Mouse (Mus musculus) limb, embryonic 12.5 days (tissue): Measurements from ENCODE around the gene Ncmap. TPM values are rescaled to one million over a fixed set of nuclear protein-coding genes. Genes with fewer than 3 reads are reported as not detected.

Source experiments
- ATAC-seq: fragments of 200-750 bp; cut with Nextera tagmentation; 2 replicates; pipeline ENCODE4 v1.8.0; 2017; ENCODE audit warnings: low read depth, moderate TSS enrichment; ENCODE audit not compliant: insufficient number of reproducible peaks, insufficient read depth, low FRiP score, low TSS enrichment
- H3K27ac ChIP-seq: fragments of 300-500 bp; sonication (generic); 2 replicates; pipeline ENCODE4 v1.5.1; 2016; ENCODE audit warnings: mild to moderate bottlenecking, moderate library complexity
- H3K27me3 ChIP-seq: fragments of 300-500 bp; sonication (generic); 2 replicates; pipeline ENCODE4 v1.6.1; 2016; ENCODE audit warnings: mild to moderate bottlenecking, moderate library complexity
- H3K36me3 ChIP-seq: fragments of 300-500 bp; sonication (generic); 2 replicates; pipeline ENCODE4 v1.6.1; 2016; ENCODE audit warnings: mild to moderate bottlenecking, moderate library complexity
- H3K4me1 ChIP-seq: fragments of 300-500 bp; sonication (generic); replicated peaks from 2 replicates; pipeline ENCODE4 v1.6.1; 2016
- H3K4me2 ChIP-seq: fragments of 300-500 bp; sonication (generic); 2 replicates; pipeline ENCODE4 v1.6.1; 2016; ENCODE audit warnings: mild to moderate bottlenecking, moderate library complexity
- H3K4me3 ChIP-seq: fragments of 300-500 bp; sonication (generic); replicated peaks from 2 replicates; pipeline ENCODE4 v1.5.1; 2016; ENCODE audit warnings: mild to moderate bottlenecking
- H3K9ac ChIP-seq: fragments of 300-500 bp; sonication (generic); replicated peaks from 2 replicates; pipeline ENCODE4 v1.6.1; 2016; ENCODE audit warnings: mild to moderate bottlenecking, moderate library complexity
- H3K9me3 ChIP-seq: fragments of 300-500 bp; sonication (generic); 2 replicates; pipeline ENCODE4 v1.6.1; 2016; ENCODE audit warnings: mild to moderate bottlenecking, moderate library complexity
- WGBS: fragments of 180-500 bp; shearing (Covaris S2); methylation state at CpG from one replicate; pipeline ENCODE4 v1.1.7; 2016; 5-methylcytosine and 5-hydroxymethylcytosine counted together
- polyA plus RNA-seq: library from polyadenylated mRNA; unstranded; fragments of >200 nt; fragmentation: Nextera tagmentation; extraction: Ambion mirVana; gene quantifications from 2 replicates; pipeline ENCODE4 v1.2.1, GENCODE M21; 2016

Gene Ncmap
- polyA plus RNA-seq, 1 experiment from 2014 or later = 3.2 TPM

DNA sequence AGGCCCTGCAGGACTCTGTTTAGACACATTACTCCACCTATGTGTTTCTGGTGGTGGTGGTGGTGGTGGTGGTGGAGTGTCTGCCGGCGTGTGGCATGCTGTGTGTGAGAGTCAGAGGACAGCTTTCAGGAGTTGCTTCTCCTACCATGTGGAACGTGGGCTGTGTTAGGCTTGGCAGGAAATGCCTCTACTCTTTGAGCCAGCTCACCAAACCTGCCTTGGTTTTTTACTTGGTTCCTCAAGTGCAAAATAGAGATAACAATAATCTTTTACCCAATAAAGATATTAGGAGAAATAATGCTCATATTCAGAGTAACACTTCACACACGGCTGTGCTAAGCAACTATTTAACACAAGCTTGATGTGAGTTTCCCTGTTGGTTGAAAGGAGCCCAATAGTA, 31.4 kb upstream of the Ncmap start:
- Histone ChIP-seq H3K4me1 (peaks cover 7% of the 10 kb centered on the region), H3K36me3 (no peaks in the 10 kb centered on the region), H3K9ac (no peak overlapping the region), H3K4me2 (no peak overlapping the region), H3K9me3 (no peaks in the 10 kb centered on the region), H3K4me3 (no peak overlapping the region), H3K27me3 (0 out of 2 replicates have a peak, but pooled peaks cover 4% of the 10 kb centered on the region), H3K27ac (no peak overlapping the region)
- 88% methylated on average over 4 of the region's 4 CpGs for WGBS
- no peak for ATAC-seq

DNA sequence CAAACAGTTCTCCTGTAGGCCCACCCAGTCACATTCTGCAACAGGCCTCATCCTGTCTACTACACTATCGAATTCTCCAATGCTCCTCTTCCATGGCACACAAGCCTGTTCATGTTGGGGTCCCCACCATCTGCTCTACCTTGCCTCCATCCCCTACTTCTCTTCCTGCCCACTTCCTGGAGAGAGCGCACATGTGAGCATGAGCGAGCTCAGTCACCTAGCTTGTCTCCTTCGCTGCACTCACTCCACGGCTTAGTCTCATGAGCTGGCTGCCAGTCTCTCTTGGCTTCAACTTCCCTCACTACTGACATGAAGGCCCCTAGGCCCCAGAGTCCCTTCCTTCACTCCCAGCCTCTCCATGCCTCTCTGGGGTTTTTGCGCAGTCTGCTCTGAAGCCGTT, 28.6 kb upstream of the Ncmap start:
- H3K36me3 ChIP-seq = peaks cover 6% of the 10 kb centered on the region; the same call in 1 of the 2 replicates
- H3K9ac ChIP-seq = no peak overlapping the region
- H3K27ac ChIP-seq = no peak overlapping the region
- H3K27me3 ChIP-seq = no peaks in the 10 kb centered on the region
- H3K4me2 ChIP-seq = no peak overlapping the region
- H3K4me3 ChIP-seq = no peak overlapping the region
- no peaks in the 10 kb centered on the region for H3K9me3 ChIP-seq
- ATAC-seq = no peak
- no peaks in the 10 kb centered on the region for H3K4me1 ChIP-seq
- 87% methylated on average over 7 of the region's 7 CpGs for WGBS

DNA sequence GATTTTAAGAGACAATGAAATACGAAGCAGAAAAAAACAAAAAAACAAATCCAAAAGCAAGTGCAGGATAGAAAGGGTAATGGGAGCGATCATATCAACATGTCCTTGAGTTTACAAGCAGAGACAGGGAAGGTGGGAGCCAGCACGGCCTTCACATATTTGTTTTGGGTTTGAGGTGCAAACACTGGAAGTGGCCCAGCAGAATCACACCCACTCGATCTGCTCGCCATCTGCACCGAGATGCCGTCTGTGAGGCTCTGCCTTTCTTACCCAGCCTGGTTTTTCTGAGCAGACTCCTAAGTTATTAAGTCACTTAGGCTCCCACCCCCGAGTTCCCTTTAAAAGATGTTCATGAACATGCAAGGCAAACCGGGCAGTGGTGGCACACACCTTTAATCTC, 27.6 kb upstream of the Ncmap start:
- H3K4me2 ChIP-seq = no peak overlapping the region

DNA sequence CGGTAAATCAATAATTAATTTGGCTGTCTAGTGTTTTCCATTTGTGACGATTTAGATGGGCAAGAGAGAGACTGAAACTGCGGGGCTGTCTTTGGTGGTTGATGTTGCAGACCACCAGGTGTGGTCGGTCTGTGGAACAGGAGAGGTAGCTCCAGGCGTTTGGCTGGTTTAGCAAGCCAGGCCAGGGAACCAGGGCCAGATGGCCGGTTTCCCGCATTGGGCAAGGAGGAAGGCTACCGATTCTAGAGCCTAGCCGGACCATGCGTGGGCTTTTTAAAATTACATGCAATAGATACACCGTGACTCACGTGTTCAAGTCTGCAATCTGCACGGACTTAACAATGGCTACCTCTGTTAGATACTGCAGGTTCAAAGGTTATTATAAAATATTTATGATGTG, 22.9 kb upstream of the Ncmap start:
- Histone ChIP-seq H3K27ac (no peak overlapping the region), H3K4me2 (no peak overlapping the region), H3K4me1 (no peaks in the 10 kb centered on the region), H3K36me3 (peaks cover 34% of the 10 kb centered on the region), H3K27me3 (no peaks in the 10 kb centered on the region), H3K4me3 (no peak overlapping the region), H3K9ac (no peak overlapping the region), H3K9me3 (no peaks in the 10 kb centered on the region)
- WGBS = 93% methylated on average over 13 of the region's 13 CpGs
- no peak for ATAC-seq

More for the DNA sequence above, 27.6 kb upstream of the Ncmap start:
- 80% methylated on average over 9 of the region's 9 CpGs for WGBS
- Histone ChIP-seq H3K4me3 (no peak overlapping the region), H3K9me3 (no peaks in the 10 kb centered on the region), H3K9ac (no peak overlapping the region), H3K4me1 (no peaks in the 10 kb centered on the region), H3K27ac (no peak overlapping the region), H3K27me3 (no peaks in the 10 kb centered on the region), H3K36me3 (peaks cover 6% of the 10 kb centered on the region; the same call in 1 of the 2 replicates)
- ATAC-seq = no peak

DNA sequence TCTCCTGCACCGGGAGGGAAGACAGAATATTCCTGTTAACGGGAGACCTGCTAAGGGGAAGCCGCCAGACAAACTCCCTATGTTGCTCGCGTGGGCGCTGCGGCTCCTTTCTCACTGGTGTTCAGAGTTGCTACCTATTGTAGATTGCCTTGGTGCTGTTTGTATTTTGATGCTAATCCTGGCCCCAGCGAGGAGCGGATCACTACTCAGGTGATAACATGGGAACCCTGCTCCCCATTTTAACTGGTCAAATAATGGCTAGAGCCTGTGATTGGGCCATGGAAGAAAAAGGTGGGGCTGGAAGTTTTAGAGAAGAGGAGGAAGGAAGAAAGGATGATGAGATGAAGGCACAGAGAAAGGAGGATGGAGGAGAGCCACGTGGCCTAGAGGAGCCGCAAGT, 22.4 kb upstream of the Ncmap start:
- Histone ChIP-seq H3K9ac (no peak overlapping the region), H3K4me3 (no peak overlapping the region), H3K27ac (no peak overlapping the region), H3K4me1 (no peaks in the 10 kb centered on the region), H3K27me3 (no peaks in the 10 kb centered on the region), H3K9me3 (no peaks in the 10 kb centered on the region), H3K4me2 (no peak overlapping the region), H3K36me3 (peaks cover 36% of the 10 kb centered on the region)
- ATAC-seq = no peak
- WGBS = 83% methylated on average over 11 of the region's 11 CpGs

DNA sequence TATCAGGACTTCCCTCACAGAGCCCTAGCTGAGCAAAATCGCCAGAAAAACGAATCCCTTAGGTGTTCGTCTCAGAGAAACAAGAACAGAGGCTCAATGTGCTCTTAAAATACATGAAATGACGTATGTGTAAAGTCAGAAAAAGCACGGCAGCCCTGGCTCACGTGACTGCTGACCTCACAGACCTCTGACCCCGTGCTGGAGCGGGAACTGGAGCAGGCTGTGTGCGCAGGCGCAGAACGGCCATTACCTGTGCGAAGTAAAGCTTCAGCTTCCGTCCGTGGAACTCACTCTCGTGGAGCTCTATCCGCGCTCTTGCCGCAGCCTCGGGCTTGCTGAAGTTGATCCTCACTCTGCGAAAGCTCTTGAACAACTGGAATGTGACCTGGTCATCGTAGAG, 22.0 kb upstream of the Ncmap start:
- Histone ChIP-seq H3K9me3 (no peaks in the 10 kb centered on the region), H3K4me3 (no peak overlapping the region), H3K4me2 (no peak overlapping the region), H3K9ac (0 out of 2 replicates have a peak overlapping the region, but pooled peaks have one; percentile 9), H3K36me3 (peaks cover 36% of the 10 kb centered on the region), H3K27ac (no peak overlapping the region), H3K4me1 (no peaks in the 10 kb centered on the region), H3K27me3 (no peaks in the 10 kb centered on the region)
- 84% methylated on average over 21 of the region's 21 CpGs for WGBS
- ATAC-seq = no peak

DNA sequence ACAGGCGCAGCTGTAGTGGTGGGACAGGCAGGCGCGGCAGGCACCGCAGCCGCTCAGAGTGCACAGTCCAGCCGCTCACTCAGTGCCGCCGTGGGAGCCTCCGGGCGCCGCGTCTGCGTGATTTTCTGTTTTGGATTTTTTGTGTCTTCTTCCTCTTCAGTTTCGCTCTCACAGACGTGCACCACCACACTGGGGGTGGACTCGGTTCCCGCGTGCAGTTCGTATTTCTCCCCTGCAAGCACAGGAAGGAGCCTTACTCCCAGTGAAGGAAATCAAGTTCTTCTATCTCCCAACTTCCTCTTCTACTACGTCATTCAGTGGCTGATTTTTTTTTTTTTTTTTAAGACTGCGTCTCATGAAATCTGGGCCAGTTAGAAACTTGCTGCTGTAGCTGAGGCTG, 18.3 kb upstream of the Ncmap start:
- no peak for ATAC-seq
- no peaks in the 10 kb centered on the region for H3K4me1 ChIP-seq
- no peak overlapping the region for H3K4me2 ChIP-seq
- H3K27ac ChIP-seq = no peak overlapping the region
- H3K4me3 ChIP-seq = no peak overlapping the region
- H3K9ac ChIP-seq = no peak overlapping the region
- H3K27me3 ChIP-seq = no peaks in the 10 kb centered on the region
- WGBS = 89% methylated on average over 21 of the region's 21 CpGs
- H3K36me3 ChIP-seq = peaks cover 35% of the 10 kb centered on the region
- H3K9me3 ChIP-seq = no peaks in the 10 kb centered on the region

DNA sequence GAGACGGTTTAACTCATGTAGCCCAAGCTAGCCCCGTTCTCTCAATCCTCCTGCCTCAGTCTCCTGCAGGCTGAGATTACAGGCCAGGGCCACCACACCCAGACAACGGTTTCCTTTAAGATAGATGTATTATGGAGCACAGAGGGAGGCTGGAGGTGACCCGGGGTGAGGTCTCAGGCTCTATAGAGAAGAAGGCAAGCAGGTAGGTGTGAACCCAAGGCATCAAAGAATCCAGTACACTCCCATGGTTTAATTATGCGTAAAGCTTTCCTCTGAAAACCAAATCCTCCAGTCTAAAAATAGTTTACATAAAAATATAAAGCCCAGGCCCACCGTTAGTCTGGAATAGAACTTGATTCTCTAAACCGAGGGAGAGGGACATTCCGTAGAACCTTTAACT, 15.5 kb upstream of the Ncmap start:
- no peak overlapping the region for H3K27ac ChIP-seq
- H3K36me3 ChIP-seq = peaks cover 17% of the 10 kb centered on the region
- no peaks in the 10 kb centered on the region for H3K27me3 ChIP-seq
- 0 out of 2 replicates have a peak, but pooled peaks cover 4% of the 10 kb centered on the region for H3K9me3 ChIP-seq
- H3K9ac ChIP-seq = no peak overlapping the region
- H3K4me2 ChIP-seq = no peak overlapping the region
- H3K4me1 ChIP-seq = no peaks in the 10 kb centered on the region
- 83% methylated on average over 8 of the region's 8 CpGs for WGBS
- no peak for ATAC-seq
- H3K4me3 ChIP-seq = no peak overlapping the region

DNA sequence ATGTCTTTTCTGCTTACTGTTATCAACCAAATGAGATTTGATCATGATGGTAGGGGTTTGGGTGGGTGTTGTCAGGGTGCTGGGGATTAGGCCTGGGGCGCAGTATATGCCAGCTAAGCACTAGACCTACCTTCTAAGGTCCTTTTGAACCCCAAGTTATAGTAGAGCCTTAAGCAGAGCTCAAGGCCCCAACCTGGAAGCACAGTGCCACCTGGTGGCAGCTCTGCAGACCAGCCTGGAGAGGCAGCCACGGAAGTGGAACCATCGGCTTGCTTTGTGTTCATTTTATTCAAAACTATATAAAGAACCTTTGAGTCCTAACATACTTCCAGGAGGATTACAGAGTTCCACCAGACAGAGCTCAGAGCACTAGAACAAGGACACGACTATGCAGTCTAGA, 13.6 kb upstream of the Ncmap start:
- 36% methylated on average over 4 of the region's 4 CpGs for WGBS
- Histone ChIP-seq H3K4me2 (no peak overlapping the region), H3K9ac (no peak overlapping the region), H3K4me1 (no peaks in the 10 kb centered on the region), H3K9me3 (0 out of 2 replicates have a peak, but pooled peaks cover 4% of the 10 kb centered on the region), H3K36me3 (peaks cover 10% of the 10 kb centered on the region; the same call in 1 of the 2 replicates), H3K27ac (no peak overlapping the region), H3K27me3 (no peaks in the 10 kb centered on the region), H3K4me3 (no peak overlapping the region)
- ATAC-seq = no peak

DNA sequence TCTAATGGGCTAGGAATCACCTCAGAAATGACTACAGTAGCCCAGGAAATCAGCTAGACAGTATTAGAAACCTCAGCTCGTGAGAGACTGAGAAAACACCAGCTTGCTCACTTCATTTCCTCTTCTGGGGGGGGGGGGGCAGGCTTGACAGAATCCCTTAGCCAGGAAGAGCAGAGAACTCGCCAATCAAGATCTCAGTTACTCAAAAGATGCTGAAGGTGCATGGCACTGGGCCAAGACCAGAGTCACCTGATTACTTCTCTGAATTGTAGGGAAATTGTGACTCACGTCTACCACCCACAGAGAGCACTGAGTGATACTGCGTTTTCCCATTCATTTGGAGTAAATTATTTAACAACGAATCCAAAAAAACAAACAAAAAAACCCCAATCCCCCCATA, 8.2 kb upstream of the Ncmap start:
- no peak overlapping the region for H3K9ac ChIP-seq
- 0 out of 2 replicates have a peak, but pooled peaks cover 4% of the 10 kb centered on the region for H3K9me3 ChIP-seq
- 0 out of 2 replicates have a peak, but pooled peaks cover under 1% of the 10 kb centered on the region for H3K27me3 ChIP-seq
- no peak for ATAC-seq
- no peaks in the 10 kb centered on the region for H3K4me1 ChIP-seq
- WGBS = 62% methylated on average over 5 of the region's 5 CpGs
- H3K4me3 ChIP-seq = no peak overlapping the region
- H3K36me3 ChIP-seq = no peaks in the 10 kb centered on the region
- no peak overlapping the region for H3K4me2 ChIP-seq
- H3K27ac ChIP-seq = no peak overlapping the region

DNA sequence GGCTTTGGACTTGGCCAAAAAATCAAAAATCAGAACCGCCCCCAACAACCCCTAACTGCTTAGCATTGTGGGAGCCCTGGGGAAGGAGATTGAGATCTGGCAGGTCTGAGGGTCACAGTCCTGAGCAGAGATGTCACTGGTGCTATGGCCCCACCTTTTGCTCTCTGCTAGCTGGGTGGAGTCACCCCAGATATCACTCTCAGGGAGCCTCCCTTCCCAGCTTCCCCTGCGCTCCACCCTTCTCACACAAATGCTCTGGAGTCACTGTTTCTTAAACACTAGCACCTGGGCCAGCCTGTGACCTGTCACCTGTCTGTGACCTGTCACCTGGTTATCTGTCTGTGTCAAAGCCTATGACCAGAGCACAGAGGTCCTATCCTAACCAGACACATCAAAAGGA, 6.9 kb upstream of the Ncmap start:
- H3K4me1 ChIP-seq = no peaks in the 10 kb centered on the region
- WGBS = 82% methylated on average over 2 of the region's 2 CpGs
- no peak overlapping the region for H3K4me2 ChIP-seq

DNA sequence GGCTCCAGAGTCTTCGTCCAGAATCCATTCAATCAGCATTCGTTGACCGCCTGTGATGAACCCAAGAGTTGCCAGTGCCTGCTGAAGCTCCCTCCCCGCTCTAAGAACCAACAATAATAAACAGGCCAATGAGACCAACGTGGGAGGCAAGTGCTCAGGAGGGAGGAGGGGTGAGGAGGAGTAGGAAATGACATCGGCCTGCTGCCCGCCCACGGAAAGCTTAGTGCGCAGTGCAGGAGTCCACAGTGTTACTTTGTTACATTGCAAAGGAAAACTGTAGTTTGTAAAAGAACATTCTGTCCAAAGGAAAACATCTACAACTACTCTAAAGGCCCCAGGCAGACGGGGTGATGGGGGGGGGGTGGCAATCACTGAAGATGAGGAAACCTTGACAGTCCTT, 6.0 kb upstream of the Ncmap start:
- no peak overlapping the region for H3K4me2 ChIP-seq
- H3K27ac ChIP-seq = no peak overlapping the region
- peaks cover 16% of the 10 kb centered on the region for H3K27me3 ChIP-seq
- H3K4me3 ChIP-seq = no peak overlapping the region
- H3K9ac ChIP-seq = no peak overlapping the region
- H3K9me3 ChIP-seq = no peaks in the 10 kb centered on the region
- no peak for ATAC-seq
- H3K4me1 ChIP-seq = no peaks in the 10 kb centered on the region
- 73% methylated on average over 10 of the region's 10 CpGs for WGBS
- no peaks in the 10 kb centered on the region for H3K36me3 ChIP-seq

More for the DNA sequence above, 6.9 kb upstream of the Ncmap start:
- no peak overlapping the region for H3K4me3 ChIP-seq
- ATAC-seq = no peak
- H3K9me3 ChIP-seq = 0 out of 2 replicates have a peak, but pooled peaks cover 1% of the 10 kb centered on the region
- H3K27ac ChIP-seq = no peak overlapping the region
- no peaks in the 10 kb centered on the region for H3K36me3 ChIP-seq
- peaks cover 9% of the 10 kb centered on the region for H3K27me3 ChIP-seq
- no peak overlapping the region for H3K9ac ChIP-seq
